Mouse (Mus musculus) adrenal gland, postnatal 14 days (tissue): ENCODE measurements around the gene Crybg2. TPM values are rescaled to one million over a fixed set of nuclear protein-coding genes. Genes with fewer than 3 reads are reported as not detected.
A peak's percentile ranks its signal among the peaks of the same experiment; 100 is the strongest.

Experiments
- DNase-seq: peaks from one replicate; pipeline ENCODE4 v3.0.0; 2021; ENCODE audit warnings: mixed read lengths
- total RNA-seq: library from RNA; stranded (reverse); gene quantifications from 2 replicates; pipeline ENCODE4 v1.2.3, GENCODE M21; 2021

Gene Crybg2
- total RNA-seq, 1 experiment from 2014 or later = not detected

GRCm38 (mm10) chr4:134120916-134121315, 60.3 kb downstream of the Crybg2 start:
- no peak for DNase-seq

GRCm38 (mm10) chr4:134121571-134121970, 61.0 kb downstream of the Crybg2 start:
- DNase-seq = no peak

GRCm38 (mm10) chr4:134122281-134122680, 61.7 kb downstream of the Crybg2 start:
- DNase-seq = no peak

- DNase-seq = no peak
Observed at GRCm38 (mm10) chr4:134123147-134123546, 62.5 kb downstream of the Crybg2 start.

GRCm38 (mm10) chr4:134123680-134124551, 63.3 kb downstream of the Crybg2 start:
- DNase-seq = peak; percentile 85

- DNase-seq = peak; percentile 34
Observed at GRCm38 (mm10) chr4:134125383-134126060, 64.9 kb downstream of the Crybg2 start.

GRCm38 (mm10) chr4:134126300-134127120, 65.9 kb downstream of the Crybg2 start:
- DNase-seq = no peak

- DNase-seq = no peak
Observed at GRCm38 (mm10) chr4:134127121-134127455, 66.5 kb downstream of the Crybg2 start.

- no peak for DNase-seq
Observed at GRCm38 (mm10) chr4:134127793-134128192, 67.2 kb downstream of the Crybg2 start.

- DNase-seq = peak; percentile 93
Observed at GRCm38 (mm10) chr4:134128221-134128982, 67.8 kb downstream of the Crybg2 start, which contains the start of gene Sh3bgrl3. Sh3bgrl3 (minus strand) TSS chr4:134128789.

- peak; percentile 58 for DNase-seq
Observed at GRCm38 (mm10) chr4:134128983-134129362, 68.4 kb downstream of the Crybg2 start.

- no peak for DNase-seq
Observed at GRCm38 (mm10) chr4:134129482-134129881, 68.9 kb downstream of the Crybg2 start.

GRCm38 (mm10) chr4:134132117-134132516, 71.5 kb downstream of the Crybg2 start:
- DNase-seq = no peak

- DNase-seq = no peak
Observed at GRCm38 (mm10) chr4:134132519-134133095, 72.0 kb downstream of the Crybg2 start.

- DNase-seq = no peak
Observed at GRCm38 (mm10) chr4:134136280-134136926, 75.8 kb downstream of the Crybg2 start.

- DNase-seq = no peak
Observed at GRCm38 (mm10) chr4:134138857-134139256, 78.2 kb downstream of the Crybg2 start.
